Mouse (Mus musculus) hindbrain, postnatal 0 days (tissue): ENCODE measurements around the gene Ccdc84. TPM values are rescaled to one million over a fixed set of nuclear protein-coding genes. Genes with fewer than 3 reads are reported as not detected.

Source experiments
- ATAC-seq: fragments of 200-750 bp; cut with Nextera tagmentation; 2 replicates; pipeline ENCODE4 v1.8.0; 2017; ENCODE audit warnings: mild to moderate bottlenecking, moderate TSS enrichment, moderate library complexity
- DNase-seq: peaks from one replicate; pipeline ENCODE4 v3.0.0-alpha.2; 2015; ENCODE audit warnings: low spot score
- H3K27ac ChIP-seq: fragments of 300-500 bp; sonication (generic); 2 replicates; pipeline ENCODE4 v1.5.1; 2014; ENCODE audit warnings: mild to moderate bottlenecking
- H3K27me3 ChIP-seq: fragments of 300-500 bp; sonication (generic); 2 replicates; pipeline ENCODE4 v1.6.1; 2014; ENCODE audit warnings: low read length, mixed read lengths; ENCODE audit not compliant: insufficient read depth
- H3K36me3 ChIP-seq: fragments of 300-500 bp; sonication (generic); 2 replicates; pipeline ENCODE4 v1.6.1; 2014; ENCODE audit warnings: low read length, mixed read lengths; ENCODE audit not compliant: insufficient read depth
- H3K4me1 ChIP-seq: fragments of 300-500 bp; sonication (generic); 2 replicates; pipeline ENCODE4 v1.6.1; 2014; ENCODE audit warnings: antibody characterized with exemption, low read length, mixed read lengths; ENCODE audit not compliant: insufficient read depth
- H3K4me2 ChIP-seq: fragments of 300-500 bp; sonication (generic); 2 replicates; pipeline ENCODE4 v1.6.1; 2014; ENCODE audit warnings: low read depth, mild to moderate bottlenecking, low read length, moderate library complexity, mixed read lengths
- H3K4me3 ChIP-seq: fragments of 300-500 bp; sonication (generic); 2 replicates; pipeline ENCODE4 v1.5.1; 2014; ENCODE audit warnings: low read length
- H3K9ac ChIP-seq: fragments of 300-500 bp; sonication (generic); replicated peaks from 2 replicates; pipeline ENCODE4 v1.6.1; 2014; ENCODE audit warnings: mild to moderate bottlenecking, low read length, moderate library complexity, mixed read lengths
- H3K9me3 ChIP-seq: fragments of 300-500 bp; sonication (generic); 2 replicates; pipeline ENCODE4 v1.6.1; 2016; ENCODE audit warnings: low read length, mixed read lengths
- CTCF ChIP-seq: IDR thresholded peaks from 2 replicates; pipeline ENCODE4 v1.5.1; 2016; ENCODE audit warnings: antibody characterized with exemption, control low read depth, low read depth
- whole genome bisulfite sequencing: fragments of 180-500 bp; shearing (Covaris S2); extraction: QIAGEN DNeasy Blood & Tissue Kit; methylation state at CpG from one replicate; pipeline ENCODE4 v1.1.7; 2014; 5-methylcytosine and 5-hydroxymethylcytosine counted together
- polyA plus RNA-seq: library from polyadenylated mRNA; unstranded; fragments of >200 nt; fragmentation: Nextera tagmentation; extraction: Ambion mirVana; gene quantifications from 2 replicates; pipeline ENCODE4 v1.2.1, GENCODE M21; 2015
- total RNA-seq: library from RNA; depleted of rRNA; stranded (reverse); fragments of >200 nt; gene quantifications from 2 replicates; pipeline ENCODE4 v1.2.3, GENCODE M21; 2014

Gene Ccdc84
- total and polyA plus RNA-seq, 2 experiments from 2014 or later: 23.6 to 26.0 TPM

- no peak for TF ChIP-seq CTCF
Observed at GRCm38 (mm10) chr9:44398551-44398950, 19.8 kb downstream of the Ccdc84 start.

GRCm38 (mm10) chr9:44398087-44398486, 20.3 kb downstream of the Ccdc84 start:
- H3K36me3 ChIP-seq: peaks cover 27% of the 10 kb centered on the region
- no peak overlapping the region for H3K9ac ChIP-seq
- 13% methylated on average over 4 of the region's 4 CpGs for WGBS
- ATAC-seq (no peak), DNase-seq (peak; percentile 25)
- peak; percentile 10; the same call in 1 of the 2 replicates for TF ChIP-seq CTCF
- no peaks in the 10 kb centered on the region for H3K4me1 ChIP-seq
- H3K4me2 ChIP-seq: peak overlapping the region; percentile 95
- H3K4me3 ChIP-seq: peak overlapping the region; percentile 74
- H3K27ac ChIP-seq: peak overlapping the region; percentile 85; the same call in 1 of the 2 replicates
- H3K27me3 ChIP-seq: no peaks in the 10 kb centered on the region
- no peaks in the 10 kb centered on the region for H3K9me3 ChIP-seq

More at GRCm38 (mm10) chr9:44398551-44398950, 19.8 kb downstream of the Ccdc84 start:
- H3K4me1 ChIP-seq: no peaks in the 10 kb centered on the region
- H3K36me3 ChIP-seq: peaks cover 31% of the 10 kb centered on the region
- no peaks in the 10 kb centered on the region for H3K9me3 ChIP-seq
- peak overlapping the region; percentile 95 for H3K4me2 ChIP-seq
- H3K27me3 ChIP-seq: no peaks in the 10 kb centered on the region
- H3K27ac ChIP-seq: peak overlapping the region; percentile 85; the same call in 1 of the 2 replicates
- ATAC-seq: no peak
- no peak overlapping the region for H3K4me3 ChIP-seq
- no peak overlapping the region for H3K9ac ChIP-seq
- 80% methylated on average over 9 of the region's 9 CpGs for WGBS
- DNase-seq: no peak

- peak within 1 kb of the TSS; percentile 95 for H3K4me2 ChIP-seq
- peak within 1 kb of the TSS; percentile 81 for H3K9ac ChIP-seq
- H3K27me3 ChIP-seq: no peaks in the 10 kb centered on the region
- ATAC-seq (peak; percentile 98), DNase-seq (peak; percentile 97)
- peak within 1 kb of the TSS; percentile 85 for H3K27ac ChIP-seq
- peaks cover 17% of the 10 kb centered on the region for H3K36me3 ChIP-seq
- no peaks in the 10 kb centered on the region for H3K4me1 ChIP-seq
- H3K4me3 ChIP-seq: peak within 1 kb of the TSS; percentile 74
- under 1% methylated on average over 43 of the region's 43 CpGs for WGBS
- TF ChIP-seq CTCF: peak; percentile 38
- no peaks in the 10 kb centered on the region for H3K9me3 ChIP-seq
Observed at GRCm38 (mm10) chr9:44396684-44397411, 21.5 kb downstream of the Ccdc84 start, which contains the start of gene Slc37a4. Gene Slc37a4 (plus strand): TSS chr9:44396852.

- H3K4me1 ChIP-seq: no peaks in the 10 kb centered on the region
- H3K9ac ChIP-seq: no peak overlapping the region
- no peaks in the 10 kb centered on the region for H3K9me3 ChIP-seq
- DNase-seq (peak; percentile 82), ATAC-seq (peak; percentile 66)
- no peak overlapping the region for H3K27ac ChIP-seq
- peaks cover 37% of the 10 kb centered on the region for H3K36me3 ChIP-seq
- H3K4me2 ChIP-seq: no peak overlapping the region
- 32% methylated on average over 4 of the region's 4 CpGs for WGBS
- H3K4me3 ChIP-seq: no peak overlapping the region
- peak; percentile 90 for TF ChIP-seq CTCF
- H3K27me3 ChIP-seq: no peaks in the 10 kb centered on the region
Observed at GRCm38 (mm10) chr9:44391466-44391865, 26.9 kb downstream of the Ccdc84 start.

GRCm38 (mm10) chr9:44389273-44389672, 29.1 kb downstream of the Ccdc84 start:
- 59% methylated on average over 8 of the region's 8 CpGs for WGBS
- TF ChIP-seq CTCF: peak; percentile 82
- Histone ChIP-seq H3K4me1 (no peaks in the 10 kb centered on the region), H3K36me3 (peaks cover 58% of the 10 kb centered on the region), H3K27me3 (no peaks in the 10 kb centered on the region), H3K9me3 (no peaks in the 10 kb centered on the region), H3K4me3 (no peak overlapping the region), H3K4me2 (no peak overlapping the region), H3K9ac (no peak overlapping the region), H3K27ac (no peak overlapping the region)
- ATAC-seq: 0 out of 2 replicates have a peak, but pooled peaks have one; percentile 16
- DNase-seq: peak; percentile 64

DNA sequence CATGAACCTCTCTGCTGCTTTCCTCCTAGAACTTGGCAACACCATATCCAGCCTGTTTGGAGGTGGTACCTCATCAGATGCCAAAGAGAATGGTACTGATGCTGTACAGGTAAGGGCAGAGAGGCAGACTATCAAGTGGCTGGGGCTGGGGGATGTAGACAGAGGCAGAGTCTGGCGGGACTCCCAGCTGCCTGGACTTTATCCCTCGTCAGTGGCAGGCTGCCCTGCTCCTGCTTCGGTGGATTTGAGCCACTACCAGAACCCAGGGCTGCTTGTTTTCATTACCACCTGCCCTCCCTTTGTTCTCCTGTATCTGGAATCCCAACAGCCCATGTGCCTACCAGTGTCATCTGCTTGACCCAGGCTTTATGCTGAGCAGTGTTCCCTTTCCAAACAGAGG, 31.1 kb downstream of the Ccdc84 start:
- Histone ChIP-seq H3K27ac (no peak overlapping the region), H3K4me2 (no peak overlapping the region), H3K9ac (no peak overlapping the region), H3K27me3 (no peaks in the 10 kb centered on the region), H3K4me1 (no peaks in the 10 kb centered on the region), H3K36me3 (peaks cover 77% of the 10 kb centered on the region), H3K4me3 (no peak overlapping the region), H3K9me3 (no peaks in the 10 kb centered on the region)
- WGBS: 82% methylated on average over 3 of the region's 3 CpGs
- ATAC-seq (no peak), DNase-seq (no peak)
- no peak for TF ChIP-seq CTCF

GRCm38 (mm10) chr9:44384596-44384995, 33.8 kb downstream of the Ccdc84 start:
- Histone ChIP-seq H3K27ac (no peak overlapping the region), H3K36me3 (peaks cover 78% of the 10 kb centered on the region), H3K4me3 (no peak overlapping the region), H3K9ac (no peak overlapping the region), H3K4me1 (peaks cover 9% of the 10 kb centered on the region), H3K27me3 (no peaks in the 10 kb centered on the region), H3K4me2 (no peak overlapping the region), H3K9me3 (no peaks in the 10 kb centered on the region)
- no peak for TF ChIP-seq CTCF
- 95% methylated on average over 13 of the region's 13 CpGs for WGBS
- no peak for ATAC-seq
- no peak for DNase-seq
